In the genomic region with DNA sequence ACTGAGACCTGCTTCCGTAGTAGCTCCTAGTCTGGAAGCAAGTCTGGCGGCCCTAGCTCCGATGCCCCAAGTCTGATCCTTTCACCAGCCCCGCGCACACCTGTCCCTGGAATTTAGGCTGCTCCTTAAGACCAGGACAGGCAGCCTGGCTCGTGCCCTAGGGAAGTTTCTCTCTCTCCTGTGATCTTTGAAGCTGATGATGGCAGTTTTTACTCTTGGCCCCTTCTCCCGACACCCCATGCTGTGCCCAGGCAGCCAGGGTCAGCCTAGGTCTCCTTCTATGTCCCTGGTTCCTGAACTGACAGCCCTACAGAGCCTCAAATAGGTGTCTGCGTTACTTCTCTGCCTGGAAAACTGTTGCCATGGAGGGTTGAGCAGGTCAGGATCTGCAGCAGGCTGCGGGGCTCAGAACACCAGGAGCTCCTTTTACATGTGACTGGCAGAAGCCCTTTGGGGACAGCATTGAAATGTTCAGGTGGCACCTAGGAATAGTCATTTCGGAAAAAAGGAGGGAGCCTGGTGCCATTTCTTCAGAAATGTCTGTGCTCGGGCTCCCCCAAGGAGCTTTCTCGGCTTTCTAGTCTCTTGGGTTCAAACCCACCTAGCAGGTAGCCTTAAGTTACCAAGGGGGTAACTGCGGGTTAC, we compare ENCODE assay signal across 10 mouse cellular contexts. TPM values are rescaled to one million over a fixed set of nuclear protein-coding genes. Genes with fewer than 3 reads are reported as not detected.
DNase-seq lines count a peak whose midpoint lies in the region; ATAC-seq lines count a peak whose summit lies in the region.
"Had no signal": no experiment of that assay in that cellular context is flagged by ENCODE, and none has a peak within 500 bp of the region (broad histone marks: within the 10 kb centered on the region; RNA-seq: fewer than 3 reads in every experiment).

No protein-coding gene starts in this region.

- H3K27ac ChIP-seq in lung, embryonic 16.5 days (ENCODE audit: low read length) = no peak overlapping the region
- H3K27ac ChIP-seq in limb, embryonic 10.5 days = no peak overlapping the region
- H3K27ac ChIP-seq in stomach, embryonic 15.5 days = no peak overlapping the region

- no peaks in the 10 kb centered on the region for H3K9me3 ChIP-seq in lung, embryonic 16.5 days (ENCODE audit: control insufficient read depth, low read length)
- no peaks in the 10 kb centered on the region for H3K9me3 ChIP-seq in limb, embryonic 10.5 days (replicated peaks)
- H3K9me3 ChIP-seq in stomach, embryonic 15.5 days = no peaks in the 10 kb centered on the region
- H3K9me3 ChIP-seq: megakaryocyte, embryonic 14.5 days had no signal

- no peaks in the 10 kb centered on the region for H3K4me1 ChIP-seq in lung, embryonic 16.5 days (replicated peaks; ENCODE audit: control insufficient read depth, insufficient read depth, low read length)
- peaks cover 12% of the 10 kb centered on the region for H3K4me1 ChIP-seq in limb, embryonic 10.5 days
- H3K4me1 ChIP-seq in stomach, embryonic 15.5 days = peaks cover 10% of the 10 kb centered on the region; the same call in 1 of the 2 replicates
- H3K4me1 ChIP-seq: megakaryocyte, embryonic 14.5 days had no signal

- H3K4me3 ChIP-seq in lung, embryonic 16.5 days (ENCODE audit: low read length) = peak overlapping the region; percentile 43
- peak overlapping the region; percentile 59 for H3K4me3 ChIP-seq in limb, embryonic 10.5 days
- H3K4me3 ChIP-seq in stomach, embryonic 15.5 days (replicated peaks) = peak overlapping the region; percentile 41
- H3K4me3 ChIP-seq: megakaryocyte, embryonic 14.5 days had no signal

- 15% methylated on average over 13 of the region's 13 CpGs for WGBS in lung, embryonic 16.5 days
- 12% methylated on average over 13 of the region's 13 CpGs for WGBS in limb, embryonic 10.5 days
- WGBS in stomach, embryonic 15.5 days = 16% methylated on average over 13 of the region's 13 CpGs

- peak; percentile 10 for DNase-seq in embryo, embryonic 10 days (ENCODE audit: low spot score)
- no peak for DNase-seq in embryo, embryonic 9.5 days (ENCODE audit: extremely low spot score)
- DNase-seq in lung, postnatal 14 days = no peak
- peak; percentile 35 for DNase-seq in limb, embryonic 10.5 days (ENCODE audit: low spot score)
- no peak for DNase-seq in gastrocnemius, adult 18-20 months (ENCODE audit: low spot score)
- DNase-seq in urinary bladder, postnatal 14 days (ENCODE audit: low spot score) = no peak

- ATAC-seq in lung, embryonic 16.5 days (ENCODE audit: low read depth) = no peak
- no peak for ATAC-seq in stomach, embryonic 15.5 days (ENCODE audit: insufficient read depth, low FRiP score, low read depth)

- H3K9ac ChIP-seq in lung, embryonic 16.5 days (ENCODE audit: low read length) = no peak overlapping the region
- no peak overlapping the region for H3K9ac ChIP-seq in stomach, embryonic 15.5 days

- peak overlapping the region; percentile 73 for H3K4me2 ChIP-seq in lung, embryonic 16.5 days (ENCODE audit: low read depth, low read length)
- H3K4me2 ChIP-seq in stomach, embryonic 15.5 days = peak overlapping the region; percentile 79

- H3K27me3 ChIP-seq in lung, embryonic 16.5 days (ENCODE audit: control insufficient read depth, insufficient read depth, low read depth, low read length) = peaks cover 37% of the 10 kb centered on the region
- H3K27me3 ChIP-seq in limb, embryonic 10.5 days (ENCODE audit: low read depth, poor library complexity, severe bottlenecking) = peaks cover 60% of the 10 kb centered on the region
- peaks cover 36% of the 10 kb centered on the region for H3K27me3 ChIP-seq in stomach, embryonic 15.5 days (replicated peaks)

- no peaks in the 10 kb centered on the region for H3K36me3 ChIP-seq in lung, embryonic 16.5 days (ENCODE audit: control insufficient read depth, insufficient read depth, low read length)
- no peaks in the 10 kb centered on the region for H3K36me3 ChIP-seq in limb, embryonic 10.5 days
- H3K36me3 ChIP-seq in stomach, embryonic 15.5 days = no peaks in the 10 kb centered on the region

RNA-seq across cellular contexts. Expression of a gene that starts 0.7 kb away (rescaled TPM):
- polyA plus RNA-seq in lung, embryonic 16.5 days (2015; fragmentation: Nextera tagmentation; extraction: Ambion mirVana) = 0.28 and 0.54 TPM in 2 replicates
- polyA plus RNA-seq in limb, embryonic 10.5 days (2016; fragmentation: Nextera tagmentation; extraction: Ambion mirVana) = not detected in 2 replicates
- 0.22 and 0.27 TPM in 2 replicates for polyA plus RNA-seq in stomach, embryonic 15.5 days (2015; fragmentation: Nextera tagmentation; extraction: Ambion mirVana)
- total RNA-seq in gastrocnemius, adult 18-20 months (2021) = not detected
- polyA plus RNA-seq: spleen, adult 2 months had no signal

Comparison
In these comparisons a context has a peak if more than half of its experiments do, and no peak if none do; other contexts are left out.
1. DNase-seq: peak in embryo, embryonic 10 days (single experiment) and limb, embryonic 10.5 days (single experiment); none in embryo, embryonic 9.5 days (single experiment), lung, postnatal 14 days (single experiment), gastrocnemius, adult 18-20 months (single experiment) and urinary bladder, postnatal 14 days (single experiment).
2. Peak in every context shown above with its lines, with median percentiles within 50 percentile points of each other: H3K4me3 ChIP-seq.